Mouse (Mus musculus) Muller cell, postnatal 12 days (primary cell): ENCODE measurements around the gene Alpl.

Experiments
- DNase-seq: peaks from one replicate; pipeline ENCODE4 v3.0.0-alpha.2; 2015; ENCODE audit errors: inconsistent ontology term

Alpl gene

DNA sequence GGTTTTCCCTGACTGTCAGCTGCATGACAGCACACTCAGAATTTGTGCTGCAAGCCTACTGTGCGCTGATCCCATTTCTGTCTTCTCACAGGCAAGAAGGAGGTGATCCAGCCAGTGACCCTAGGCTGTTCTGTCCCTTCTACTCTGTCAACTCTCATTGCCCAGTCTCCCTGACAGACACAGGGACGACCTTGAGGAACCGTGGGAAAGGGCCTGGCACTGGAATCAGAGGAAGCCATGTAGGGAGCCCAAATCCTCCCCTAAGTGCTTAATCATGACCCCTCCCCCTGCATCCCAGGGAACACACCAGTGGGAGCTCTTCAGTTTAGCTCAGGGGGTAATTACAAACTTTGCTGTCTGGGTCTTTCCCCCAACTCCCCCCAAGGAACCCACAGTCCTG is 58.4 kb downstream of the Alpl start:
- DNase-seq = no peak

DNA sequence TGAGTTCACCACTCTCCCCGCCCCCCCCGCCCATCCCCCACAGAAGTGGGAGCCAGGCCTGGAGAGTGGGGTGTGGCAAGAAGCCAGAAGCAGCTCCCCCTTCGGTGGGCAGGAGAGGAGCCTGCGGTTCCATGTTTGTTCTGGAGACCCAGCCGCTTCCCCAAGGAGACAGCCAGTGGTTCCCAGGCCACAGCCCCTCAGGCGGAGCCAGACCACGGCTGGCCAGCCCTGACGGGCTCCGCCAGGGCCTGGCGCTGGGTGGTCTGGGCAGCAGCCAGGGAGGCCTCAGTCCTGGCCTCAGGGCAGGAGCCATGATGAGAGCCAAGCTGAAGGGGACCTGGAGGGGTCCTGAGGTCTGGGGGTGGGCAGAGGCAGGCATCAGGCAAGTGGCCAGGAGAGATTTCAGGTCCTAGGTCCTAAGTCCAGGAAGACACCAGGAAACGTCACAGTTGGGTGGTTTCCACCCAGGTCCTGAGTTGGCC is 59.9 kb downstream of the Alpl start:
- no peak for DNase-seq

DNA sequence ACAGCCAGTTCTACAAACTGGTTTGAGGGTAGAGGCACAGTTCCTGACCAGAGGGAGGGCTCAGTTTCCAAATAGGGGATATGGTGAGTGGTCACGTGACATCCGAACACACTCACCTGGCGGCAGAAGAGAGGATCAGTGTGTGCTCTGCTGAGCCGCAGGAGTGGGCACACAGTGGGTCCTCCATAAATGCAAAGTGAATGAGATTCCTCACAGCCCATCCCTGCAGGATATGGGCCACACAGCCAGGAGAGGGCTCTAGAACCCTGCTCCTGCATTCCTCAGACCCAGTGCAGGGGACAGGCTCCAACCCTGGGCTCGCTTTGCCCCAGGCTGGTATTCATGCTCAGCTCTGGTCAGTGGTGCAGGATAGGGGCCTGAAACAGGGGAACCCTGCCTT is 62.7 kb downstream of the Alpl start:
- no peak for DNase-seq

DNA sequence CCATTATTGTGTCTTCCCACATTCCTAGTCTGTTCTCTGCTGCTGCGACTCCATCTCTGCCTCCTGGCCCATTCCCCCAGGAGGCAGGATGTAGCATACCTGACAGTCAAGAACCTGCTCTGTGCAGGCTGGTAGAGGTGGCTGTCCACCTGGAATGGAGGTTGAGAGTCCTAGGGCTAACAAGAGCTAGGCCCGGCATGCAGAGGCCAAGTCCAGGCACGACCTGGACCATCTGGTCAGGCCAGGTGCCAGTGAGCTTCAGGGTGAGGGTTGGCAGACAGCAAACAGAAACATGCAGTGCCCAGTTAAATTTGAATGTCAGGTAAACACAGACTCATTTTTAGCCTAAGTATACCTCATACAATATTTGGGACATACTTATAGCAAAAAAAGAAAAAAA is 63.2 kb downstream of the Alpl start:
- DNase-seq = no peak

DNA sequence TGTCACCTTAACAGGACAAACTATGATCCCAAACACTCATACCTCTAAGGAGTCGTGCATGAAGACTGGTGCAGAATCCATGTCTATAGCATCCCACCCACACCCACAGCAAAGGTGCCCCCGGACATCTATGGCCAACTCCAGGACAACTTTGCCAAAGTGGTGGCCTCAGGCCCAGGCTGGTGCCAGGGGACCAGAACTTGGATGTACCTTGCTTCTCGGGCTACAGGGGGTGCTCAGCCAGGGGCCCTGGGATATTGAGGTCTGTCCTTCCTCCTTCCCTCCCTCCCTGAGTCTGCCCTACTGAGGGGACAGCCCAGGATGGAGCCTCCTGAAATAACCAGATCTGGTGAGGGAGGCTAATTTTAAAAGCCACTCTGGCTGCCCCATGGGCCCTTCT is 63.8 kb downstream of the Alpl start:
- DNase-seq = no peak

DNA sequence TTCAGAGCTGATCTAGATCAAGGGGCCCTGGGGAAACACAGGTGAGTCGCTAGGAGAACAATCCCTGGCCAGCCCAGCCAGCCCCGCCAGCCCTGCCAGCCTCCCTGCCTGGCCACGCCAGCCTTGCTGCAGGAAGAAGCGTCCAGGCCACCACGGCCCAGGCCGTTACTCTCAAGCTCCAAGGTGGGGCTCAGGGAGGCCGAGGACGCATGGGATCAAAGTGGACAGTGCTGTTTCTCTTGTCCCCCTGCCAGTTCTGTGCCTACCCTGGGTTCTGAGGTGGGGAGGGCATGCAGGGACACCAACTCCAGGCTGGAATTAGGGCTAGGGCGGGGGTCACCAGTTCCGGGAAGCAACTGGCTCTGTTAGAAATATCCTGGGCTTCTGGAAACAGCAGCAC is 64.3 kb downstream of the Alpl start:
- no peak for DNase-seq

DNA sequence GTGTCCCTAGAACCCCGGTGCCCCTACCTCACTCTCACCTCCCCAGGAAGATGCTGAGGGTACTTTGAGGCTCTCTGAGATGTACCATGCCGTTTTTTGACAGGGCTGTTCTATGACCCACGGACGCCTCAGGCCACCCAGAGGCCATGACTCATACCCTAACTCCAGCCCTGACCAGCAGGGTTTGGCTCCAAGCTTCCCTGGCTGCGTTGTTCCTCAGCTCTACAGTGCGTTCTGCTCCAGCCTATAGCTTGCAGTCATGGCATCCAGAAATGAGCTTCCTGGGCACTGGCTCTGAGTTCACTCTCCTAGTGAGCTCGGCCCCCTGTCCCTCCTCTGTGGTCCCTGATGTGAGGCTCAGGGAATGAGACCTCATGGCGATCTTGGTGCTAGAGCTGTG is 65.4 kb downstream of the Alpl start:
- DNase-seq = no peak

DNA sequence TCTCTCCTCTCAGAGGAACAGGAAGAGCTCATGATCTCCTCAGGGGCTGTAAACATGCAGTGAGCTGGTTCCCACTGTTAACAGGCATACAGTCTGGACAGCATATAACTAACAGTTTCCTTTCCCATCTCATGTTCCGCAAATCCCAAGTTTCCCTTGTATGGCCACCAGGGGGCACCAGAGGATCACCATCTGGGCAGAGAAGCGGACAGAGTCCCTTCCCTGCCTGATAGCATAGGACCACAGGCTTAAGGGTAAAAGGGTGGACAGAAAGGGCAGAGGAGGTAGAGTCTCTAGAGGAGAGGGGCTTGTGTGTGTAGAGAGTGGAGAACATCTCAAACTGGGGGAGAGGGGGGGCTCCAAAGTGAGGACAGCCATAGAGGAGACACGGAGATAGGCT is 66.0 kb downstream of the Alpl start:
- peak; percentile 88 for DNase-seq

DNA sequence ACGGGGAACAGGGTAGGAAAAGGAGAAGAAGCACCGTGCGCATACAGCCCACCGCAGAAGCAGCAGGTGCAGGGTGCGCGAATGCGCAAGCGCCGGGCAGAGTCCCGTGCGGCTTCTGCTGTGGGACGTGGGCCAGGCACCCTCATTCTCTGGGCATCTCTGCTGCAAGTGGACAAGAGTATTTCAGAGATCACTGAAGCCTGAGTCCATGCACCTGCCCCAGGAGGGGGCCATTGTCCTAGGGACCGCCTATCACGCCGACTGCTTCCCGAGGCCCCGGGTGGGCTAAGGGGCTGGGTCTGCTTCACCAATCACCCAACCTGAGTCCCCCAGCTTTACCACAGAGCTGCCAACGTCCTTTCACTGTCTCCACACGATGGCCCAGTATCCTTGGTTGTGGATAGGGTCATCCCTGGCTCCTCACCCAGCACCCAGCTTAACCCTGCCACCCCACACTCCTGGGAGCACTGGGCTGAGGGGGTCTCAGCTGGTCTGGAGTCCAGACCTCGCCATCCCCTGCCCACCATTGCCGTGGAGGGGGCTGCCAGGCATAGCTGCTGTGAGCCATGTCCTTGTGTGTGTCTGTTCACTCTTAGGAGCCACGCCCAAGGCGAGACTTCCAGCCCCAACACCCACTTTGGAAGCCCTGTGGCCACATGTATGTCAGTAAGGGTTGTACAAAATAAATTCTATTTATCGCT is 66.9 kb downstream of the Alpl start:
- DNase-seq = no peak

DNA sequence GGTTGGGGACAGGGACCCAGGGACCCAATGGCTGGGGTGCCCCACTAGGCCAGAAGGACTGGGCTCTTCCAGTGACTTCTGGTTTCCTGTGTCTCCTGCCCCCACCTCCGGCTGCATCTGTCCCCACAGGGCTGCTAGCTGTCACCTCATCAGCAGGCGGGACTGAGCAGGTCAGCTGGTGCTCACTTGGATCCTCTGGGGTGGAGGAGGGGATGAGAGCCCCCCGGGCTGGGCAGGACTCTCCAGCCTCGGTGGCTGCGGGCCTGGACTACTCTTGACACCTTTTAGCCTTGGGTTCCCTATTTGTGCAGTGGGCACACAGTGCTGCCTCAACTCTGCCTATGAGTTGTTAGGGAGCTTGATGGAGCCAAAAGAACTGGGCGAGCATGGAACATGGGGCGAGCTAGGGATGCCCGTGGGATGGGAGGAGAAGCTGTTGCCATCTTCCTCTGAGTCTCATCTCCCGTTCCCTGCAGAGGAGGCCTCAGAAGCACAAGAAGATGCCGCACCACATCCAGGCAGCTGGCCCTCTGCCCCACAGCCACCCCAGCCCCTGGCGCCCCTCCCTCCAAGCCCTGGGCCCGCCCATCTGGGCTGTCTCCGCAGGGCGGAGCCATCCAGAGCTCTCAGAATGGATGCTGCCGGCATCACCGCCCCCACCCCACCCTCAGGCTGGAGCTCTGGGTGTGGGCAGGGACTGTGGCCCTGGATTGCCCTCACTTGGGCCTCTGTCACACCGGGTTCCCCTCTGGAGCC is 67.6 kb downstream of the Alpl start:
- DNase-seq = no peak

DNA sequence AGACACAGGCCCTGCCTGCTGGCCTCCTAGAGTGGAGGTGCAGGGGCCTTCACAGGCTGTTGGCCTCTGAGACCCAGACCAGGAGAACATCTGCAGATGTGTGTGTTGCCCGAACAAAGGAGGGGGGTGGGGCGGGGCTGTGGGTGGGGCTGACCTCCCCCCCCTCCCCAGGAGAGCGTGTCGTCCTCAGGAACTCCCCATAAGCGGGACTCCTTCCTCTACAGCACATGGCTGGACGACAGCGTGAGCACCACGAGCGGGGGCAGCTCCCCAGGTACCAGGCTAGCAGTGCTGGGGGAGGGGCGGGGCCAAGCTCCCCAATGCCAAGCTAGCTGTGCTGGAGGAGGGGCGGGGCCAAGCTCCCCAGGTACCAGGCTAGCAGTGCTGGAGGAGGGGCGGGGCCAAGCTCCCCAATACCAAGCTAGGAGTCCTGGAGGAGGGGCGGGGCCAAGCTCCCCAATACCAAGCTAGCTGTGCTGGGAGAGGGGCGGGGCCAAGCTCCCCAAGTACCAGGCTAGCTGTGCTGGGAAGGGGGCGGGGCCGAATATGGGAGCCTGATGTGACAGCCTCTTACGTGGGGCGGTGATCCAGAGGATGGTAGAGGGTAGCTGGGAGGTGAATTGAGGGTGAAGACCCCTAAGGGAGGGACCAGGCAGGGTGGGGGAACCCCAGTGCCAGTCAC is 68.5 kb downstream of the Alpl start:
- DNase-seq = no peak

DNA sequence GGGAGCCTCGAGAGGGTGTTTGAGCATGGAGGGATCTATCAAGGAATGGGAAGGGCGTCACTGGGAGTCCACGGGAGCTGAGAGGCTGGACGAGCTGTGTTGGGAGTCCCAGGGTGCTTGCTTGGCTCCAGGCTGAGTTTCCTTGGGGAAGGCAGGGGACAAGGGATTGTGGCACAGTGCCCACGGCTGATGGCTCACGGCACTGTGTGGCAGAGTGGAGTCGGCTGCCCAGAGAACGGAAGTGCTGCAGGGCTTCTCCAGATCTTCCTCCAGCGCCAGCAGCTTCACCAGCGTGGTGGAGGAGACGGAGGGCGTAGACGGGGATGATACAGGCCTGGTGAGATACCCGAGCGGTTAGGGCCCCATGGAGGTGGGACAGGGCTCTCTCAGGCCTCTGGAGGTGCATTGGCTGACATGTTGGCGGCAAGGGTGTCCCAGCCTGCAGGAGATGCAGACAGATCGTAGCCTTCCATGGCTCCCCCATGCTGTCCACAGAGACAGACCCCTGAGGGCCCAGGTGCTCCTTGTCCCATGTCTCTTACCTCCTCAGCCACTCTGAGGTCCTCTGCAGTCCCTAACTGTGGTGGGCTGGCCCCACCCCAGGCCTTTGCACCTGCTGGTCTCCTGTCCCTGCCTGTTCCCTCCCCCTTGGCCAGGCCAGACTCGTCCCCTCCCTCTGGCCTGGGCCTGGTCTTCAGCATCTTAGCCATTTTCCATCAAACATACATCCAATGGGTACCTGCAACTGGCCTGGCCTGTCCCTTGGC is 69.3 kb downstream of the Alpl start:
- DNase-seq = no peak

DNA sequence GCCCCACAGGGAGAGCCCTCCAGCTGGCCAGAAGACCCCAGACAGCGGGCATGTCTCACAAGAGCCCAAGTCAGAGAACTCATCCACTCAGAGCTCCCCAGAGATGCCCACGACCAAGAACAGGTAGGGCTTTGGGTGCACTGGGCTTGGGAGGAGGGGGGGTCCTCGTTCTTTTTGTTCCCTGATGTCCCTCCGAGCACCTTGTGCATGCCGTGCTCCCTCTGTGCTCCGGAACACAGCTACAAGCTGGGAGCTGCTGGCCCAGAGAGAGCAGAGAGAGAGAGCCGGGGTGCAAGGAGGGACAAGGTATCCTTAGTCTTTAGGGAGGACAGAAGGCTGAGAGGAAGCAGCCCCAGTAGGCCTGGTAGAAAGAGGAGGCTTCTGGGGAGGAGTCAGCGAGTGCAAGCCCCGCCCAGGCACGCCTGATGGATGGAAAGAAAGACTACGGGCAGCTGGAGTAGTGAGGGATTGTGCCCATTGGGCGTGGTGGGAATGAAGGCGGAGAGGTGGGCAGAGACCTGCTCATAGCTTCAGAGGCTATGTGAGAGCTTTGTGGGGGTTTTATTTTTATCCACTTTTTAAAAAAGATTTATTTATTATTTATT is 70.5 kb downstream of the Alpl start:
- DNase-seq = no peak

DNA sequence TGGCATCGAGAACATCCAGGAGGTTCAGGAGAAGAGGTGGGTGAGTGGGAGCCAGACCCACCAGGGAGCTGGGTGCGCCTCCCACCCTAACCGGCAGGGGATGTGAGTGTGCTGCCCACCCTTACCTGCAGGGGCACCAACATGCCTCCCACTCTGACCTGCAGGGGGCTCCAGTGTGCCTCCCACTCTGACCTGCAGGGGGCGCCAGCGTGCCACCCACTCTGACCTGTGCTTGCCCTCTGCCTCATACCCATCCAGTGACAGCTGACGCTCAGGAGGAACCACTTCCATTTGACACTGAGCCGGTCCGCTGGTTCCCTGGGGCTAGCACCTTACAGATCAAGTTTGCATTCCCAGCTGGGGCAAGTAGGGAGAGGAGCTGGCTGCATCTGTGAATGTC is 71.4 kb downstream of the Alpl start:
- no peak for DNase-seq

DNA sequence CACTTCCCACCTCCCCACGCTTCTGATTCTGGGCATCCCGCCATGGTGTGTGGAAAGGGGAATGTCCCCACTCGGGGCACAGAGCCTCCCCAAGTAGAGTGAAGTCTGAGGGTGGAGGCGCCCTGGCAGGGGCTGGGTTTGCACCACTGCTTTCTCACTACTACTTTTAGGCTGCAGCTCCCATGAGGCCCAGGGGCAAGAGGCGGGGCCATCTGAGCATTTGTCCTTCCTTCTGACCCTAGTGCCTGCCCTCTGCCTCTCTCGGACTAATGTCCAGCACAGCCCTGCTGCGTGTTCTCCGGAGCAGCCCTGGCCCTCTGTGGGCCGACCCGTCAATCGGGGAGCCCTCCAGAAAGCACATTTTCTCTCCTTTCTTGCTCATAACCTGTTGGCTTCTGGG is 72.0 kb downstream of the Alpl start:
- no peak for DNase-seq

DNA sequence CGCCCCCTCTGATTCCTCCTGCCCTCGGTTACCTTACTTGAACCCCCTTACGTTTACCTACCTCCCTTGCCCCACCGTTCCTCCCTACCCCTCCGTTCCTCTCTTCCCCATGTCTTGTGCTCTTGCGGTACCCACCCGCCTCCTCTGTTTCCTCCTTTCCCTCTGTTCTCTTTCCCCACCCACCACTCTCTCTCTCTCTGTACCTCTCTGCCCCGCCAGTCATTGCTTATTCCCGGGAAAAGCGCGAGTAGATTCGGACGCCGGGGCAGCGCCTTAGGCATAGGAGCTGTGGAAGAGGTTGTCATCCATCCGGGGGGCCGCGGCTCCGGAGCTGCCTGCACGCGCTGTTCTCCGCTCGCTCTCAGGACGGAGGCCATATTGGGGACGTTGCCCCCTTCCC is 72.7 kb downstream of the Alpl start:
- no peak for DNase-seq

DNA sequence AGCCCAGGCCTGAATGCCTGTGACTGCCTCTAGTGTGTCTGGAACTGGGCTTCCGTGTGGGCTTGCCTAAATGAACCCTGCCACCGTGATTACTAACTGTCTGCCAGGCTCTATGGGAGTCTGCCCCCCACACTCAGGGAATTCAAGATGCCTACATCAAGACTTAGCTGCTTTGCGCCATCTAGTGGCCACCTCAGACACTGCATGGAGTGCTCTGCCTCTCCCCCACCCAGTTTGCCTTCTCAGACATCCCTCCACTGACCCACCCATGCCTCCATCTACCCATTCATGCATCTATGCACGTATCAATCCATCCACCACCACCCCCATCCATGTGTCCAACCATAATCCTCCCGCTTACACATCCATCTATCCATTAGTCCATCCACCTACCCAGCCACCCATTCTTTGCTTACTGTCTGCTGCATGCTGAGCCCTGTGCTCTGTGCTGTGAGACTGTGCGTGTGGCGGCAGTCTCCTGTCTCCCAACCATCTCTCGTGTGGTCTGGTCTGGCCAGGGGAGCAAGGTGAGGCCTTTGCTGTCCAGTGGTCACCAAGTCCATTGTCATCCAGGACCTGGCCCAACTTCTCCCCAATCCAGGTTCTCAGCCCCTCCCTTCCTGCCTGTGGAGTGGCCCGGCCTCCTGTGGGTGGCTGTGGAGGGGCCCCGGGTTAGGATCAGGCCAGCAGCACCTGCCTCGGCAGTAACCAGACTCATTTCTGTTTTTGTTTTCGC is 73.3 kb downstream of the Alpl start:
- no peak for DNase-seq

DNA sequence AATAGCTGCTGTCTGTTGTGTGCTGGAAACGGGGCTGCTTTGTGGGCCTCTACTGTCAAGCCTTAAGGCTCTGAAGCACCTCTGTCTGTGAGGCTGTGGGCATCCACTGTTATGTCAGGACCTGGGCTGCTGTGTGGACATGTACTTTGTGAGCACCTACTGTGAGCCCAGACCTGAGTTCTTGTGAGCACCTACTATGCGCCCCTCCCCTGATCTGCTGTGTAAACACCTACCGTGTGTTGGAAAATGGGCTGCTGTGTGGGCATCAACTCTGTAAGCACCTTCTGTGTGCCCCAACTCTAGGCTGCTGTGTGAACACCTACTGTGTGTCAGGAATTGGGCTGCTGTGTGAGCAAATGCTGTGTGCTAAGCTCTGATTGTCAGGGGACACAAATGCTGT is 74.0 kb downstream of the Alpl start:
- DNase-seq = no peak

DNA sequence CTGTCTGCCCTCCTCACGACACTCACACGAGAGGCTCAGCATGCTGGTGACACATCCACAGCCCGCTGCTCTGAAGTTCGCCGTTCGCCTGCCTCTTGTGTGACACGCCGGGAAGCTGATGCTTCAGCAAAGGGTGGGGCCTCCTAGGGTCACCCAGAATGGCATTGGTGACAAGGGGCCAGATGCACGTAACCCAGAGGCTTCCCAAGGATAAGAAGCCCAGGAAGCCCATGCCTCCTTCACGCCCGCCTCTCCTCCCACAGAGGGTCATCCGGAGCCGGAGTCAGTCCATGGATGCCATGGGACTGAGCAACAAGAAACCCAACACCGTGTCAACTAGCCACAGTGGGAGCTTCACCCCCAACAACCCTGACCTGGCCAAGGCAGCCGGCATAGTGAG is 74.6 kb downstream of the Alpl start:
- DNase-seq = no peak

DNA sequence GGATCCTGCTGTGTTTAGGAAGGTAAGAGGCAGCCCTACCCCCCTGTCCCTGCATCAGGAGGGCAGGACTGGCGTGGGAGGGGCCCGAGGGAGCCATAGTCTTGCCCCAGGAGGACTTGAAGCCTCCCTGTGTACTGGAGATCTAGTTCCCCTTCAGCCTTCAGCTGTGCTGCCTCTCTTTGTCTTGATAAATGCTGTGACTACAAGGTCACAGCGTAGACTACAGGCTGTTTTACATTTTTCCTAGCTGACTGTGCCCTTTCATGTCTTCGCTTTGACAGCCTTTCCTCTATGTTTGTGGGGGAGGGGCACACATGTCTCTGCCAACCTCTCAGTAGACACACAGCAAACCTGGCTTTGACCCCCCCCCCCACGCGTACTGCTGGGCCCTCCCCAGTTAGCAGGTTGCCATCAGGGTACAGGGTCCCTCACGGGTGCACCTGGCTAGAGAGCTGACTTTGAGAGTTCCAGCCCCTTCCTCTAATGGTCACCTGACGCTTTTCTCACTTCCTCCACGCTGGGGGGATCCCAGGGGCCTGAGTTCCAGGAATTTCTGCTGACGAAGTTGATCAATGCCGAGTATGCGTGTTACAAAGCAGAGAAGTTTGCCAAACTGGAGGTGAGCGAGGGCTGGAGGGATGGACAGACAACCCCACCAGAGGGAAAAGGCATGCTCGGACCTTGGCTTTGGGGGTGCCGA is 76.7 kb downstream of the Alpl start:
- no peak for DNase-seq
